Comparison of ENCODE assay signal across 11 mouse cellular contexts in genomic region chr6:21709228-21709627, GRCm38 (mm10).
DNase-seq lines count a peak whose midpoint lies in the region; ATAC-seq and TF ChIP-seq lines count a peak whose summit lies in the region.
"Had no signal": no experiment of that assay in that cellular context is flagged by ENCODE, and none has a peak within 500 bp of the region (broad histone marks: within the 10 kb centered on the region; RNA-seq: fewer than 3 reads in every experiment).

No protein-coding gene starts in this region.

- ATAC-seq in cerebellum, adult (ENCODE audit: insufficient number of reproducible peaks, low FRiP score, low TSS enrichment), result peak; percentile 31; the same call in 1 of the 2 replicates
- ATAC-seq in G1E (ENCODE audit: extremely low read depth, insufficient number of reproducible peaks, low FRiP score, poor library complexity, severe bottlenecking), result no peak

- no peaks in the 10 kb centered on the region for H3K36me3 ChIP-seq in G1E (replicated peaks)
- H3K36me3 ChIP-seq: heart, embryonic 13.5 days; limb, embryonic 12.5 days had no signal

- intact Hi-C loops in left cerebral cortex, adult 2 months (cut with DNase I), result loop anchor here (5.0 kb wide), 2 partner anchors 172 to 492 kb away; partner anchors contain the start of gene Kcnd2
- intact Hi-C loops in left cerebral cortex, postnatal 36 days (cut with DNase I), result no loop called here

- H3K4me1 ChIP-seq in G1E (ENCODE audit: insufficient read depth, low read depth, low read length), result no peaks in the 10 kb centered on the region
- H3K4me1 ChIP-seq: heart, embryonic 13.5 days had no signal

- no peaks in the 10 kb centered on the region for H3K9me3 ChIP-seq in G1E (replicated peaks)
- H3K9me3 ChIP-seq: heart, embryonic 13.5 days; limb, embryonic 12.5 days had no signal

- H3K27me3 ChIP-seq in G1E (ENCODE audit: insufficient read depth, low read length), result peaks cover 7% of the 10 kb centered on the region
- H3K27me3 ChIP-seq: heart, embryonic 13.5 days had no signal

- no peak overlapping the region for H3K27ac ChIP-seq in left cerebral cortex, adult 2 months
- H3K27ac ChIP-seq: heart, embryonic 13.5 days; limb, embryonic 12.5 days had no signal

- no peak for DNase-seq in cerebellum, adult 11-12 months
- no peak for DNase-seq in left cerebral cortex, adult 2 months (ENCODE audit: extremely low spot score in 1 of 2, low spot score in 2 of 2)
- no peak for DNase-seq in left cerebral cortex, postnatal 36 days (ENCODE audit: low spot score in 2 of 2)
- DNase-seq in G1E (ENCODE audit: low spot score), result peak; percentile 1
- DNase-seq in embryo, embryonic 9.5 days (ENCODE audit: extremely low spot score), result peak; percentile 25
- no peak for DNase-seq in adrenal gland, postnatal 36 days
- no peak for DNase-seq in layer of hippocampus, postnatal 10 days (ENCODE audit: low spot score in 2 of 2)
- DNase-seq: B cell, adult 2 months had no signal

- no peak overlapping the region for H3K4me3 ChIP-seq in left cerebral cortex, adult 2 months
- no peak overlapping the region for H3K4me3 ChIP-seq in G1E (ENCODE audit: low read depth, low read length)
- H3K4me3 ChIP-seq: heart, embryonic 13.5 days; limb, embryonic 12.5 days had no signal

- TF ChIP-seq CTCF in left cerebral cortex, adult 2 months (IDR thresholded peaks at IDR 0.05), result peak; percentile 79
- peak; percentile 25; the same call in 1 of the 2 replicates for TF ChIP-seq CTCF in G1E (IDR thresholded peaks at IDR 0.05; ENCODE audit: low read depth, low read length)

Comparison
In these comparisons a context has a peak if more than half of its experiments do, and no peak if none do; other contexts are left out.
1. DNase-seq: peak in G1E (single experiment) and embryo, embryonic 9.5 days (single experiment); none in cerebellum, adult 11-12 months (single experiment), left cerebral cortex, adult 2 months (0 of 2), left cerebral cortex, postnatal 36 days (0 of 2), adrenal gland, postnatal 36 days (0 of 2) and layer of hippocampus, postnatal 10 days (0 of 2).